Mouse (Mus musculus): ENCODE measurements around the gene Azin2. TPM values are rescaled to one million over a fixed set of nuclear protein-coding genes. Genes with fewer than 3 reads are reported as not detected.
A peak's percentile ranks its signal among the peaks of the same experiment; 100 is the strongest.

The Azin2 gene
- polyA plus RNA-seq (2016; fragmentation: Nextera tagmentation; extraction: Ambion mirVana) = 4.0 and 4.7 TPM in 2 replicates

DNA sequence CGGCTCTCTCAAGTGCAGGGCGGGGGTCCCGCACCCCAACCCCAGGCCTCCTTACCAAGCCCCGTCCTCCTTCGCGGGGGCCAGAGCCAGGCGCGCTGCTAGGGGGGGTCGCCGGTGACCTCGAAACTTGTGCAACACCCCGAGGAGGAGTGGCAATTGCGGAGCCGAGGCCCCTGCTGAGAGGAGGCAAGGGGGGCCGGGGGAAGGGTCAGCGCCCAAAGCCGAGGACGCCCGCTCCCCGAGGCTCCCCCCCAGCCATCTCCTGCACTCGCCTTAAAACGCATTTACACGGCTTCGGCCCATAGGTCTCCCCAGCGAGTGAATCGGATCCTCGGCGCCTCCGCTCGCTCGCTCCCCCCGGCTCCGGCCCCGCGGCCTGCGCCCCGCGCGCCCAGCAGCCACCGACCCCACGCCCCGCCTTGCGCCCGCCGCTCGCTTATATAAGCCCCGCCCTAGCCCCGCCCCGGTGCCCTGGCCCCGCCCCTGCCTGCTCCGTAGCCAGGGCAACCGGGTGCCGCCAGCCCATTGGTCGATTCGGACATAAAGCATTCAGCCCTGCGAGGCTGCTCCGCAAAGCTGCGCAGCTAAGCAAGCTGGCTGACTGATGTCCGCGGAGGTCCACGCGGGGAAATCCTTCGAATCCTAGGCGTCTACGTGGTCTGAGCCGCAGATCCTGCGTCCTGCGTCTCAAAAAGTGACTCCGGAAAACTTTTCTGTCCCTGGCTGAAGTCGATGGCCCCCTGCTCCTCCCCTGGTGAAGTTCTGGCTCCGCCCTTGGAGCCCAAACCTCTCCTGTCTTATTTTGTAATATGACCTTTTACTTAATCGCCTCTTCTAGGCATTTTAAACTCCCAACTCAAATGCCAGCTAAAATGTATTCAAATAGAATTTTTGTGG lies at the start of gene Azin2:
Gene Azin2, minus strand, starts transcription at position 414 of the 897 bp plus-strand sequence.
- DNase-seq (ENCODE audit: low spot score) = peak; percentile 97
- peaks cover 62% of the 10 kb centered on the region for H3K27me3 ChIP-seq (ENCODE audit: insufficient read depth, poor library complexity, severe bottlenecking)
- WGBS = under 1% methylated on average over 72 of the region's 72 CpGs

DNA sequence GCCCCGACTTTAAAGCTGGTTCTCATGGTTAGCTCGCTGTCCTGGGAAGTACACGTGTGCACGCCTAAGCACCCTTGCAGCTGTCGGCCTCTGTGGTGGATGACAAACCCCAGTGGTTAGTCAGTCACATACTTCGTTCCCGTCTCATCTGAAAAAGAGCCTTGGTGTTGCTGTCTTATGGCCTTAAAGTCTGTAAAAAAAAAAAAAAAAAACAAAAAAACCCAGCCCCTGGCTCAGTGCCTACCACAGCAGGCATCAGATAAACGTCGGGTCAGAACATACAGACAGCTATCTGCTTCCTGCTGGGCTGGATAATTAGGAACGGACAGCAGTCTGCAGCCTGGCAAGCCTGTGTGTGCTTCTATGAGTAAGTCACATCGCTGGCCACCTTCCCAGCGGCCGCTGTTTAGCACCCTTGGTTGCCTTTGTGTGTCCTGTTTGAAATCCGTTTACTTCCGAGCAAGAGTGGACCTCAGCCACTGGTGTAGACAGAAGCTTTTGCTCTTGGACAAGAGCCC lies 49.4 kb upstream of the Azin2 start:
- Histone ChIP-seq H3K36me3 (peaks cover 47% of the 10 kb centered on the region), H3K27me3 (ENCODE audit: insufficient read depth, poor library complexity, severe bottlenecking) (no peaks in the 10 kb centered on the region), H3K27ac (0 out of 2 replicates have a peak overlapping the region, but pooled peaks have one; percentile 2), H3K9me3 (peaks cover 2% of the 10 kb centered on the region; the same call in 1 of the 2 replicates), H3K4me1 (peaks cover 39% of the 10 kb centered on the region), H3K4me3 (no peak overlapping the region)
- 45% methylated on average over 15 of the region's 15 CpGs for WGBS
- DNase-seq (ENCODE audit: low spot score) = no peak

More for the DNA sequence above, at the start of gene Azin2:
- H3K4me1 ChIP-seq = peaks cover 23% of the 10 kb centered on the region
- H3K36me3 ChIP-seq = no peaks in the 10 kb centered on the region
- peak within 1 kb of the TSS; percentile 80 for H3K4me3 ChIP-seq
- H3K9me3 ChIP-seq = no peaks in the 10 kb centered on the region
- H3K27ac ChIP-seq = peak within 1 kb of the TSS; percentile 84

DNA sequence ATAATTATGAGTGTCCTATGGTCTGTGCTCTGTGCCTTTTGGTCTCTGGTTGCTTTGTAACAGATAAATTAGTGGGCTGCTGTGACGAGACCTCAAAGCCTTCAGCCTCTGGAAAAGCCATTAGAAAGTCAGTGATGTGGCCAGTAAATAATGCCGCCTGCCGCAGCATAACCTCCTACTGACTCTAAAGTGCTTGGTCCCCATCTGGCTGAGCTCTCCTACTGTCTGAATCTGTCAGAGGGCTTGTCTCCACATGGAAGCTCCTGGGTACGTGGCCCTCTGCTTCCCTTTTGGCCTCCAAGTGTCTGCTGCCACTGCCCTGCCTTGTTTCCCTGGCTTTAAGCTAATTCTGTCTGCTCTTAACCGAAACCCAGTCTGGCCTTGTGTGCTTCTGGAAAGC lies 47.3 kb upstream of the Azin2 start:
- Histone ChIP-seq H3K9me3 (no peaks in the 10 kb centered on the region), H3K4me3 (no peak overlapping the region), H3K36me3 (peaks cover 67% of the 10 kb centered on the region), H3K27me3 (ENCODE audit: insufficient read depth, poor library complexity, severe bottlenecking) (no peaks in the 10 kb centered on the region), H3K27ac (peak overlapping the region; percentile 17; the same call in 1 of the 2 replicates), H3K4me1 (peaks cover 28% of the 10 kb centered on the region)
- 73% methylated on average over 5 of the region's 5 CpGs for WGBS
- no peak for DNase-seq (ENCODE audit: low spot score)

DNA sequence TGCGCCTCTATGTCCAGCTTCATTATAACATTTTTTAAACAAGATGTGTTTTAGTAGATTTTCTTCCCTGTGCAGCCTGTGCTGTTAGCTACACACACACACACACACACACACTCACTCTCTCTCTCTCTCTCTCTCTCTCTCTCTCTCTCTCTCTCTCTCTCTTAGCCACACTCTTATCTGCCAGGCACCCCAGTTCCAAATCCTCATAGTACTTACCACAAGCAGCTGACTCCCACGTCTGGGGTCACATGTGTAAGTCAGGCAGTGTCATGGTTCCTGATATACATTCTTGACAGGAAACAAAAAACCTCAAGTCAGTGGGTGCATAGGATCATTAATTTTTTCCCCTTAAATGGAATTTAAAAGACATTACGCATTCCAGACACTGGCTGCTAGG lies 46.4 kb upstream of the Azin2 start:
- no peak for DNase-seq (ENCODE audit: low spot score)
- H3K9me3 ChIP-seq = no peaks in the 10 kb centered on the region
- no peak overlapping the region for H3K4me3 ChIP-seq
- peaks cover 27% of the 10 kb centered on the region for H3K4me1 ChIP-seq
- peaks cover 72% of the 10 kb centered on the region for H3K36me3 ChIP-seq
- no peak overlapping the region for H3K27ac ChIP-seq
- WGBS = 69% methylated on average over 3 of the region's 3 CpGs
- H3K27me3 ChIP-seq (ENCODE audit: insufficient read depth, poor library complexity, severe bottlenecking) = no peaks in the 10 kb centered on the region

- 85% methylated on average over 12 of the region's 12 CpGs for WGBS
- Histone ChIP-seq H3K27me3 (ENCODE audit: insufficient read depth, poor library complexity, severe bottlenecking) (no peaks in the 10 kb centered on the region), H3K4me3 (no peak overlapping the region), H3K4me1 (peaks cover 21% of the 10 kb centered on the region; the same call in 1 of the 2 replicates), H3K27ac (no peak overlapping the region), H3K36me3 (peaks cover 79% of the 10 kb centered on the region), H3K9me3 (no peaks in the 10 kb centered on the region)
- DNase-seq (ENCODE audit: low spot score) = no peak
These were observed 45.8 kb upstream of the Azin2 start for GRCm38 (mm10) chr4:129008006-129008519.

DNA sequence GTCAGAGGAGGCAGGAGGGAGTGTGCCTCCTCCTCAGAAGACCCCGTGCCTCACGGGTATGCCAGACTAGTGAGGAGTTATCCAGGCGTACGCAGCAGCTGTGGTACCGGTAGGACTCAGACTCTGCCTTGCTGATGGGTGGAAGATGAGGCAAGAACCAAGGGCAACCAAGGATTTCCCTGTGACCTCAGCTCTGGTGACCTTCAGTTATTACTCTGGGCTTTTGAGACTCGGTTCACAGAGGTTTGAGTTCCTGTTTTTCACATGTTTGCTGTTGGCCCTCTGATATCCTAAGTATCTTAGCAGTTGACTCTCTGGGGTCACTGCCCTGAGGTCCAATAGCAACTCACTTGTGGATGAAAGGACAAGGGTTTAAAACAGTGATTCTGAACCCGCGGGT lies 41.5 kb upstream of the Azin2 start:
- 90% methylated on average over 8 of the region's 8 CpGs for WGBS
- no peak for DNase-seq (ENCODE audit: low spot score)
- Histone ChIP-seq H3K9me3 (no peaks in the 10 kb centered on the region), H3K27ac (no peak overlapping the region), H3K4me3 (no peak overlapping the region), H3K36me3 (peaks cover 95% of the 10 kb centered on the region), H3K4me1 (no peaks in the 10 kb centered on the region), H3K27me3 (ENCODE audit: insufficient read depth, poor library complexity, severe bottlenecking) (no peaks in the 10 kb centered on the region)

GRCm38 (mm10) chr4:129000786-129001185 lies 38.5 kb upstream of the Azin2 start:
- Histone ChIP-seq H3K27ac (no peak overlapping the region), H3K4me1 (peaks cover 15% of the 10 kb centered on the region; the same call in 1 of the 2 replicates), H3K36me3 (peaks cover 83% of the 10 kb centered on the region), H3K9me3 (no peaks in the 10 kb centered on the region), H3K4me3 (no peak overlapping the region), H3K27me3 (ENCODE audit: insufficient read depth, poor library complexity, severe bottlenecking) (no peaks in the 10 kb centered on the region)
- no peak for DNase-seq (ENCODE audit: low spot score)
- WGBS = 87% methylated on average over 3 of the region's 3 CpGs

- H3K4me3 ChIP-seq = no peak overlapping the region
- peaks cover 66% of the 10 kb centered on the region for H3K36me3 ChIP-seq
- H3K27ac ChIP-seq = no peak overlapping the region
- 91% methylated on average over 8 of the region's 8 CpGs for WGBS
- no peaks in the 10 kb centered on the region for H3K27me3 ChIP-seq (ENCODE audit: insufficient read depth, poor library complexity, severe bottlenecking)
- peaks cover 31% of the 10 kb centered on the region for H3K4me1 ChIP-seq
- DNase-seq (ENCODE audit: low spot score) = no peak
- no peaks in the 10 kb centered on the region for H3K9me3 ChIP-seq
These were observed 36.2 kb upstream of the Azin2 start for GRCm38 (mm10) chr4:128998401-128998800.

GRCm38 (mm10) chr4:128997258-128997657 lies 35.0 kb upstream of the Azin2 start:
- H3K27ac ChIP-seq = no peak overlapping the region
- H3K27me3 ChIP-seq (ENCODE audit: insufficient read depth, poor library complexity, severe bottlenecking) = no peaks in the 10 kb centered on the region
- no peak overlapping the region for H3K4me3 ChIP-seq
- 84% methylated on average over 8 of the region's 8 CpGs for WGBS
- no peaks in the 10 kb centered on the region for H3K9me3 ChIP-seq
- DNase-seq (ENCODE audit: low spot score) = no peak
- H3K4me1 ChIP-seq = peaks cover 32% of the 10 kb centered on the region
- H3K36me3 ChIP-seq = peaks cover 54% of the 10 kb centered on the region

DNA sequence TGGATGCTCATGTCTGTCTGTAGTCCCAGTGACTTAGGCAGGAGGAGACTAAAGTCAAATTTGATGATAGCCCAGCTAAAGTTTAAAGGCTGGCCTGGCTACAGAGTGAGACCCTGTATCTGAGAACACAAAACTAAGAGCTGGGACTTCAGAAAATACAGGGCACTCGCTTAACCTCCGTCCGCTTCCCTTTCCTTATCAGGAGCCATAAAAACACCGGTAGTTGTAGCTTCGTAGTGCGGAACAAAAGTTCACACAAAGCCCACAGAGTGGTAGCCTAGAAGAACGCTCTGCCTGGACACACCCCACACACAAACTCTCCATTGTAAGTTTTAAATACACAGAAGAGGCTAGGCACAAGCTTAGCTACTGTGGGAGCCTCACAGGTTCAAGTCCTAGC lies 33.0 kb upstream of the Azin2 start:
- H3K9me3 ChIP-seq = no peaks in the 10 kb centered on the region
- H3K27ac ChIP-seq = no peak overlapping the region
- H3K4me3 ChIP-seq = no peak overlapping the region
- H3K36me3 ChIP-seq = peaks cover 34% of the 10 kb centered on the region
- DNase-seq (ENCODE audit: low spot score) = no peak
- WGBS = 54% methylated on average over 7 of the region's 7 CpGs
- no peaks in the 10 kb centered on the region for H3K27me3 ChIP-seq (ENCODE audit: insufficient read depth, poor library complexity, severe bottlenecking)
- H3K4me1 ChIP-seq = peaks cover 32% of the 10 kb centered on the region

DNA sequence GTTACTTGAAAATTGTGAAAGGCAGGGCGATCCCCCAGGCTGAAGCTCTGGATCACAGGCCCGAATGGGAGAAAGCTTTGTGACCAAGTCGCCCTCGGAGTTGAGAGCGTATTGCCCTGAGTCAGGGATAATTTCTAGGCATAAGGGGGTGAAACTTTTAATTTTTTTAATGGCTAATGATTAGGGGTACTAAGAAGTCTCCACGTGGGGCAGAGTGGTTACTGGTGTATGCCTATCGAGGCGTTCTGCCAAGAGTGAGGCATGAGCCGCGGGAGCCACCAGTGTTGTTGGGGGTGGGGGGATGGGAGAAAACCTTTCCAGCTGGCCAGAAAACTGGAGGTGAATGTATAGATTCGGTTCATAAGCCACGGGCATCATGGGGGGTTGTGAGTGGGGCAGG lies 31.4 kb upstream of the Azin2 start:
- no peaks in the 10 kb centered on the region for H3K9me3 ChIP-seq
- H3K4me1 ChIP-seq = peaks cover 39% of the 10 kb centered on the region
- DNase-seq (ENCODE audit: low spot score) = no peak
- WGBS = 6% methylated on average over 12 of the region's 12 CpGs
- H3K27me3 ChIP-seq (ENCODE audit: insufficient read depth, poor library complexity, severe bottlenecking) = 0 out of 2 replicates have a peak, but pooled peaks cover 5% of the 10 kb centered on the region
- peak overlapping the region; percentile 91 for H3K4me3 ChIP-seq
- H3K36me3 ChIP-seq = peaks cover 20% of the 10 kb centered on the region
- peak overlapping the region; percentile 93 for H3K27ac ChIP-seq

- 0 out of 2 replicates have a peak, but pooled peaks cover 8% of the 10 kb centered on the region for H3K27me3 ChIP-seq (ENCODE audit: insufficient read depth, poor library complexity, severe bottlenecking)
- under 1% methylated on average over 49 of the region's 49 CpGs for WGBS
- peak overlapping the region; percentile 93 for H3K27ac ChIP-seq
- peak; percentile 98 for DNase-seq (ENCODE audit: low spot score)
- H3K9me3 ChIP-seq = no peaks in the 10 kb centered on the region
- peak overlapping the region; percentile 91 for H3K4me3 ChIP-seq
- peaks cover 34% of the 10 kb centered on the region for H3K4me1 ChIP-seq
- peaks cover 15% of the 10 kb centered on the region for H3K36me3 ChIP-seq
These were observed 30.9 kb upstream of the Azin2 start for GRCm38 (mm10) chr4:128993025-128993662.

Measured in heart, embryonic 10.5 days (tissue).